Mouse (Mus musculus): ENCODE measurements around the gene Pole2. TPM values are rescaled to one million over a fixed set of nuclear protein-coding genes. Genes with fewer than 3 reads are reported as not detected.

Pole2 gene
- polyA plus RNA-seq, 1 experiment from 2014 or later, result 31.1 TPM

DNA sequence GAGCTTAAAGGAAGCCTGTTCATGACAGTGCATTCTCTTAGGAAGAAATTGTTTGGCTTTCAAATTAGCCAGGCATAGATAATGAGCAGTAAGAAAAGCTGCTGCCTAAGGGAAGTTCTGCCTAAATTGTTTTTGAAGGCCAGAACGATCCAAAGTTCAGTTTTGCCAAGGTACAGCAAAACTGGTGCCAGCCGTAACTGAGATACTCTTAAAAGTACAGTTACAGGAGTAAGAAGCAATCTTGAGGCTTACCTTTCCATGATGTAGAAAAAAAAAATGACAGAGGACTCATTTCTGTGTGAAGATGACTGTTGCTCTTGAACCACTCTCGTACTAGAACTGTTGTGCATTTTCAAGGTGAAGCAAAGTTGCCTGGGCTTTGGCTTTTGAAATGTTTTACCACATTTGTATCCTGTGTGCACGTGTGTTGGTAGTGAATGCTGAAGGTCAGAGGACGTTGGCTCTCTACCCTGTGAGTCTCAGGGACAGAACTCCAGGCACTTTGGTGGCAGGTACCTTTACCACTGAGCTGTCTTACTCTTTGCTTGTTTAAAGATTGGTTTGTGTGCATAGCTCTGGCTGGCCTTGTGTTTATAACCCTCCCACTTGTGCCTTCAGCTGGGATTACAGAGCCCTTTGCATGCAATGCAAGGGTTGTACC, 41.1 kb downstream of the Pole2 start:
- H3K4me3 ChIP-seq, result 0 out of 2 replicates have a peak overlapping the region, but pooled peaks have one; percentile 0
- peaks cover 38% of the 10 kb centered on the region for H3K4me1 ChIP-seq
- no peaks in the 10 kb centered on the region for H3K27me3 ChIP-seq (replicated peaks)
- H3K9me3 ChIP-seq (replicated peaks), result no peaks in the 10 kb centered on the region
- WGBS (ENCODE audit: insufficient replicate concordance), result 65% methylated on average over 5 of the region's 5 CpGs
- peak overlapping the region; percentile 46; the same call in 1 of the 2 replicates for H3K27ac ChIP-seq
- H3K4me2 ChIP-seq, result peak overlapping the region; percentile 28
- H3K36me3 ChIP-seq, result peaks cover 60% of the 10 kb centered on the region
- 0 out of 2 replicates have a peak overlapping the region, but pooled peaks have one; percentile 34 for H3K9ac ChIP-seq
- no peak for ATAC-seq

DNA sequence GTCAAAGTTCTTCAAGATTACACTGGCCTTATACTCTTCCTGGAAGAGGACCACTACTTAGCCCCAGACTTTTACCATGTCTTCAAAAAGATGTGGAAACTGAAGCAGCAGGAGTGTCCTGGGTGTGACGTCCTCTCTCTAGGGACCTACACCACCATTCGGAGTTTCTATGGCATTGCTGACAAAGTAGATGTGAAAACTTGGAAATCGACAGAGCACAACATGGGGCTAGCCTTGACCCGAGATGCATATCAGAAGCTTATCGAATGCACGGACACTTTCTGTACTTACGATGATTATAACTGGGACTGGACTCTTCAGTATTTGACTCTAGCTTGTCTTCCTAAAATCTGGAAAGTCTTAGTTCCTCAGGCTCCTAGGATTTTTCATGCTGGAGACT, 42.6 kb downstream of the Pole2 start:
- WGBS (ENCODE audit: insufficient replicate concordance), result 33% methylated on average over 7 of the region's 7 CpGs
- Histone ChIP-seq H3K4me2 (peak overlapping the region; percentile 95), H3K9me3 (replicated peaks) (no peaks in the 10 kb centered on the region), H3K9ac (peak overlapping the region; percentile 94), H3K27me3 (replicated peaks) (no peaks in the 10 kb centered on the region), H3K27ac (0 out of 2 replicates have a peak overlapping the region, but pooled peaks have one; percentile 94), H3K4me3 (peak overlapping the region; percentile 94), H3K36me3 (peaks cover 57% of the 10 kb centered on the region), H3K4me1 (peaks cover 38% of the 10 kb centered on the region)
- ATAC-seq, result no peak

DNA sequence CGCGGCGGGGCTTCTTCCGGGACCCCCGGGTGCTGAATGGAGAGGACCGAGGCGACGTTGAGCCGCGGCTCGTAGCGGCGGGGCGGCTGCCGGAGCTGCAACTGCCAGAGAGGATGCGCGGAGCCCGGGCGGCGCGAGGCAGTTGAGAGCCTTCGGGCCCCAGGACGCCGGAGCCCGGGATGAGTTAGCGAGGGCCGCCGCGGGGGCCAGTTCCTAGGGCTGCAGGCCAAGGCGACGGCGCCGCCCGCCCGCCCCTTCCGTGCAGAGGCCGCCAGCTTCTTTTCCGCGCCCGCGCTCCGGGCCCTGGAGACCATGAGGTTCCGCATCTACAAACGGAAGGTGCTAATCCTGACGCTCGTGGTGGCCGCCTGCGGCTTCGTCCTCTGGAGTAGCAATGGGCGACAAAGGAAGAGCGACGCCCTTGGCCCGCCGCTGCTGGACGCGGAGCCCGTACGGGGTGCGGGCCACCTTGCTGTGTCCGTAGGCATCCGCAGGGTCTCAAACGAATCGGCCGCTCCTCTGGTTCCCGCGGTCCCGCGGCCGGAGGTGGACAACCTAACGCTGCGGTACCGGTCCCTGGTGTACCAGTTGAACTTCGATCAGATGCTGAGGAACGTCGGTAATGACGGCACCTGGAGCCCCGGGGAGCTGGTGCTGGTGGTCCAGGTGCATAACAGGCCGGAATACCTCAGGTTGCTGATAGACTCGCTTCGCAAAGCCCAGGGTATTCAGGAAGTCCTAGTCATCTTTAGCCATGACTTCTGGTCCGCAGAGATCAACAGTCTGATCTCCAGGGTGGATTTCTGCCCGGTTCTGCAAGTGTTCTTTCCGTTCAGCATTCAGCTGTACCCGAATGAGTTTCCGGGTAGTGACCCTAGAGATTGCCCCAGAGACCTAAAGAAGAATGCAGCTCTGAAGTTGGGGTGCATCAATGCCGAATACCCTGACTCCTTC, 43.4 kb downstream of the Pole2 start:
- ATAC-seq, result peak; percentile 62
- WGBS (ENCODE audit: insufficient replicate concordance), result under 1% methylated on average over 86 of the region's 86 CpGs
- Histone ChIP-seq H3K36me3 (peaks cover 54% of the 10 kb centered on the region), H3K27ac (peak overlapping the region; percentile 94), H3K4me1 (peaks cover 38% of the 10 kb centered on the region), H3K27me3 (replicated peaks) (no peaks in the 10 kb centered on the region), H3K4me2 (peak overlapping the region; percentile 95), H3K9me3 (replicated peaks) (no peaks in the 10 kb centered on the region), H3K9ac (peak overlapping the region; percentile 94), H3K4me3 (peak overlapping the region; percentile 94)

DNA sequence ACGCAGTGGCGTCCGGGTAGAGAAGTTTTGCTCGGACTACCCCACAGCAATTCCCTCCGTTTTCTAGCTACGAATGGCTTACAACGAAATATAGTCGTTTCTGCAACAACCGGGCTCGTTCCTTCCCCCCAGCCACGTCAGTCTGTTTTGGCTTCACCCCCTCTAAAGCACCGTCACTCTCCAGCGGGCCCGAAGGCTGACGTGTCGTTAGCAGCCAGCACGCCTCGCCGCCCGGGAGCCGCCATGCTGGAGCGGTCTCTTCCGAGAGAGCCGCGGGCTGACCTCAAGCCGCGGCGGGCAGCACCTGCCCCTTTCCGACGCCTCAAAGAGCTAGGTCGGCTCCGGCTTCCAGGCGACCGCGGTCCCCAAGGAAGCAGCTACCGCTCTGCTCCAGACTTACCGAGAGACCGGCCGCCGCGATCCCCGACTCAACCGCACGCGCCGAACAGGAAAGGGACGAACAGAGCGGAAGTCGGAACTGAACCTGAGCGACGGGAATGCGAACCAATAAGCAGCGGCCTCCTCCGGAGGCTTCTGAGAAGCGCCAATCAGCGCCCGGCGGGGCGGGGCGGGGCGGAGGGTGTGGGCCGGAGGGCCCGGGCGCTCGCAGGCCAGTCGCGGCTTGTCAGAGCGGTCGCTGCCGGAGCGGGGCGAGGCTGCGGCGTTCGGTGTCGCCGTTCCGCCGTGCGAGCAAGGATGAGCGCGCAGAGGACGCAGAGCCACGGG, 44.2 kb downstream of the Pole2 start, which contains the start of the genes Rpl36al and Mgat2:
Rpl36al (minus strand) TSS at position 501 of the 726 bp plus-strand sequence.
Mgat2 (plus strand) TSS at position 575 of the 726 bp plus-strand sequence.
- H3K36me3 ChIP-seq, result peaks cover 54% of the 10 kb centered on the region
- peak within 1 kb of the TSS; percentile 94 for H3K4me3 ChIP-seq
- peak; percentile 98 for ATAC-seq
- H3K4me2 ChIP-seq, result peak within 1 kb of the TSS; percentile 95
- WGBS (ENCODE audit: insufficient replicate concordance), result under 1% methylated on average over 83 of the region's 84 CpGs
- H3K9me3 ChIP-seq (replicated peaks), result no peaks in the 10 kb centered on the region
- H3K27me3 ChIP-seq (replicated peaks), result no peaks in the 10 kb centered on the region
- peaks cover 38% of the 10 kb centered on the region for H3K4me1 ChIP-seq
- peak within 1 kb of the TSS; percentile 94 for H3K9ac ChIP-seq
- peak within 1 kb of the TSS; percentile 94 for H3K27ac ChIP-seq

DNA sequence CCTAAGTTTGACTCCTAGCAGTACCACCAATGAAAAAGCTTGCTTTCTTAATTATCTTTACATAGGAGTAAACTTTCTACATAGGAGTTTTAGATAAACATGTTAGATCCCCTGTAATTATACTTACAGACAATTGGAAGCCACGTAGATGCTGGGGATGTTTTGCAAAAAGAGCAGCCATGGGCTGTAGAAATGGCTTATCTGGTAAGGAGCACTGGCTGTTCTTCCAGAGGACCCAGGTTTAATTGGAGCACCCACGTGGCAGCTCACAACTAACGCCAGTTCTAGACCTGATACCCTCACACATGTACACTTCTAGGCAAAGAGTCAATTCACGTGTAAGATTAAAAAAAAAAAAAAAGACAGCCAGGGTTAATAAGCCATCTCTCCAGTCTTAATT, 46.2 kb downstream of the Pole2 start:
- Histone ChIP-seq H3K9ac (no peak overlapping the region), H3K36me3 (peaks cover 56% of the 10 kb centered on the region), H3K9me3 (replicated peaks) (no peaks in the 10 kb centered on the region), H3K27ac (no peak overlapping the region), H3K27me3 (replicated peaks) (no peaks in the 10 kb centered on the region), H3K4me3 (no peak overlapping the region), H3K4me2 (no peak overlapping the region), H3K4me1 (peaks cover 22% of the 10 kb centered on the region)
- no peak for ATAC-seq
- WGBS (ENCODE audit: insufficient replicate concordance), result 58% methylated on average over 4 of the region's 4 CpGs

DNA sequence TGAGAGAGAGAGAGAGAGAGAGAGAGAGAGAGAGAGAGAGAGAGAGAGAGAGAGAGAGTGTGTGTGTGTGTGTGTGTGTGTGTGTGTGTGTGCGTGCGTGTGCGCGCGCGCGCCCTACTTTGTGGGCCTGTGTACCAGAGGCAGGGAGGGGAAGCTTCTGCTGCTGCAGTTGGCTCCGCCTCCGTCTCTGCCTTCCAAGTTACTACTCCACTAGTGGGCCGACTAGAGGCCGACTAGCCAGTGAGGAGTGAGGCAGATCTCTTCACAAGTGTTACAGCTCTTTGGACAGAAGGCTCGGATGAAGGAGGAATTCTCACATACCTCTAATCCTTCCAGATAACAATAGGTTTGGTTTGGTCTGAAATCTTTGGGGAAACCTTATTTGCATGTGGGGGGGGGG, 48.6 kb downstream of the Pole2 start:
- no peak overlapping the region for H3K27ac ChIP-seq
- no peak for ATAC-seq
- no peak overlapping the region for H3K4me2 ChIP-seq
- no peaks in the 10 kb centered on the region for H3K27me3 ChIP-seq (replicated peaks)
- H3K4me3 ChIP-seq, result no peak overlapping the region
- 78% methylated on average over 12 of the region's 12 CpGs for WGBS (ENCODE audit: insufficient replicate concordance)
- no peak overlapping the region for H3K9ac ChIP-seq
- H3K9me3 ChIP-seq (replicated peaks), result no peaks in the 10 kb centered on the region
- peaks cover 20% of the 10 kb centered on the region for H3K4me1 ChIP-seq
- H3K36me3 ChIP-seq, result peaks cover 73% of the 10 kb centered on the region

DNA sequence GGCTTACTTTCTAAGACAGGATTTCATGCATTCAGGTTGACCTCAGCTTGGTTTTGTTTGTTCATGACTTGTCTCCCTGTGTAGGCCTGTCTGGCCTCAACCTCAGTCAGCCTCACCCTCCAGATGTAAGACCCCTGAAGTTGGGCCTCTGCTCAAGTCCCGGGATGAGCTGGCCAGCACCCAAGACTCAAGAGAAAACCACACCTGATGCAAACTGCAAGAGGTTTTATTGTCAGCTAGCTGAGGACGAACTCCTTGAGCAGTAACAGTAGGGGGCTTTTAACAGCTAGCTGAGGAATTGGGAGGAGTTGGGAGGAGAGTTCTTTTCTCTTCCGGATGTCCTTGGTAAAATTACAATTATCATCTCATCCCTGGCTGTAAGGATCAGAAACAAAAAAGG, 50.5 kb downstream of the Pole2 start:
- H3K4me2 ChIP-seq, result no peak overlapping the region
- WGBS (ENCODE audit: insufficient replicate concordance), result 85% methylated on average over 3 of the region's 3 CpGs
- no peak overlapping the region for H3K27ac ChIP-seq
- no peak overlapping the region for H3K9ac ChIP-seq
- ATAC-seq, result no peak
- peaks cover 91% of the 10 kb centered on the region for H3K36me3 ChIP-seq
- H3K4me3 ChIP-seq, result no peak overlapping the region
- H3K9me3 ChIP-seq (replicated peaks), result no peaks in the 10 kb centered on the region
- no peaks in the 10 kb centered on the region for H3K27me3 ChIP-seq (replicated peaks)
- peaks cover 13% of the 10 kb centered on the region for H3K4me1 ChIP-seq

DNA sequence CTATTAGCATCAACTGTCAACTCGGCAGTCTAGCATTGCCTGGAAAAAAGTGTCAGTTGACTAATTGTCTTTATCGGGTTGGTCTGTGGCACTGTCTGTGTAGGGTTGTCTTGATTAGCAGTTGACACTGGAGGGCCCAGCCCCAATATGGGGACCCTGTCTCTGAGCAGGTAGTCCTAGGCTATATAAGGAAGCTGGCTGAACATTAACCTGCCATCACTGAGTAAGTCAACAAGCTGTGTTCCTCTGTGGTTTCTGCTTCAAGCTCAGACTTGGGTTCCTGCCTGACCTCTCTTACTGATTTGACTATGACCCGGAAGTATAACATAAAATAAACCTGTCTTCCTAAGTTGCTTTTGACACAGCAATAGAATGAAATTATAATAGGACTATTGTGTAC, 52.0 kb downstream of the Pole2 start:
- Histone ChIP-seq H3K27me3 (replicated peaks) (no peaks in the 10 kb centered on the region), H3K4me3 (no peak overlapping the region), H3K9me3 (replicated peaks) (no peaks in the 10 kb centered on the region), H3K27ac (no peak overlapping the region), H3K4me1 (peaks cover 14% of the 10 kb centered on the region), H3K36me3 (peaks cover 87% of the 10 kb centered on the region), H3K4me2 (no peak overlapping the region), H3K9ac (no peak overlapping the region)
- peak; percentile 44; the same call in 1 of the 2 replicates for ATAC-seq
- 71% methylated on average over 3 of the region's 3 CpGs for WGBS (ENCODE audit: insufficient replicate concordance)

DNA sequence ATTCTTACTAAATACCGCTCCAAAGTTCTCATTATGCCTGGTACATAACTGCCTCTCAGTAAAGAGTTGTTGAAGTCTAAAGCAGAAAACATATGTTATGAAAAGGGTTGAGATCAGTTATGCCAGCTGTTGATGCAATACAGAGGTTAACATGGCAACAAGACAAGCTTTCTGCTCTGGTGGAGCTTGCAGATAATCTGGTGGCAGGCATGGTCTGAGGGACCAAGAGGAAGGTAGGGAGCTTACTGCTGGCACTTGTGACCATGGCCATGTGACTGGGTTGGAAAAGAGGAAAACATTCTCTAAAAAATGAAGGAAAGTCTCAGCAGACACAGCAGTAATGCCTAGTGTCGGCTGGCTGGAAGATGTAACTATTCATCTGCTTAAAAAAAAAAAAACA, 56.7 kb downstream of the Pole2 start:
- WGBS (ENCODE audit: insufficient replicate concordance), result 96% methylated on average over 2 of the region's 2 CpGs
- Histone ChIP-seq H3K9ac (no peak overlapping the region; the same call in 1 of the 2 replicates), H3K9me3 (replicated peaks) (no peaks in the 10 kb centered on the region), H3K27ac (no peak overlapping the region), H3K4me2 (no peak overlapping the region), H3K4me3 (no peak overlapping the region), H3K4me1 (peaks cover 38% of the 10 kb centered on the region), H3K27me3 (replicated peaks) (no peaks in the 10 kb centered on the region), H3K36me3 (peaks cover 52% of the 10 kb centered on the region)
- no peak for ATAC-seq

DNA sequence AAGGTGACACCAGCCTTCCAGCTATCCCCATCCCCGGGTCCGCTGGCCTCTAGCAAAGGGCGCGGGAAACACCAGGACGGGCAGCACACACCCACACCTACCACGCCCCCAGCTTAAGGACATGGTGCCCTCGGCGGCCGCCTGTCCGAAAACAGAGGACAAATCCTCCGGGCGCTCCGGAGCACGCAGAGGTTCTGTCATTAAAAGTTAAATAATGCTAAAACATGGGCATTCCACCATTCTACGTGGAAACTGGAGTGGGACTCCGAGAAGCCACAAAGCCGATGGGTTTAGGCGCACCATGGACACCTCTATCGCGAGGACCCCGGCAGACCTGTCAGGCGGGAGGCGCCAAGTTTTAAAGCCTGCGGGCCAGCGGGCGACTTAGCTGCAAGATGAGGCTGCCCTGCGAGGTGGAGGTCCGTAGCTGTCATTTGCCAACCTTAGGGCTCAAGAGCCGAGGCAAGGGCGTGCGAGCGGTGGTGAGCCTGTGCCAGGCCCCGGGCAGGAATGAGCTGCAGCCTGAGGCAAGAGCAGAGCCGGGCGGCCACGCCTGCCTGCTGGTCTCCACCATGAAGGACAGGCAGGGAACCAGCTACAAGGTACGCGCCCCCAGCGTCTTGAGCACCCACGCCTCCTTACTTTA, 59.4 kb downstream of the Pole2 start, which contains the start of gene Lrr1:
Lrr1 (plus strand) TSS at position 354 of the 646 bp plus-strand sequence.
- ATAC-seq, result peak; percentile 89
- H3K9me3 ChIP-seq (replicated peaks), result no peaks in the 10 kb centered on the region
- no peaks in the 10 kb centered on the region for H3K27me3 ChIP-seq (replicated peaks)
- peaks cover 50% of the 10 kb centered on the region for H3K4me1 ChIP-seq
- peak within 1 kb of the TSS; percentile 78 for H3K9ac ChIP-seq
- H3K36me3 ChIP-seq, result peaks cover 25% of the 10 kb centered on the region
- WGBS (ENCODE audit: insufficient replicate concordance), result under 1% methylated on average over 40 of the region's 40 CpGs
- peak within 1 kb of the TSS; percentile 92 for H3K4me2 ChIP-seq
- peak within 1 kb of the TSS; percentile 79 for H3K27ac ChIP-seq
- peak within 1 kb of the TSS; percentile 84 for H3K4me3 ChIP-seq
